ENCODE assay signal across 10 mouse cellular contexts in genomic region chr1:72183554-72183953, GRCm38 (mm10). TPM values are rescaled to one million over a fixed set of nuclear protein-coding genes. Genes with fewer than 3 reads are reported as not detected.
A peak's percentile ranks its signal among the peaks of the same experiment; 100 is the strongest.
DNase-seq lines count a peak whose midpoint lies in the region; ATAC-seq and TF ChIP-seq lines count a peak whose summit lies in the region.
"Had no signal": no experiment of that assay in that cellular context is flagged by ENCODE, and none has a peak within 500 bp of the region (broad histone marks: within the 10 kb centered on the region; RNA-seq: fewer than 3 reads in every experiment).

No protein-coding gene starts in this region.

- DNase-seq in heart, postnatal 36 days = no peak
- DNase-seq in embryonic facial prominence, embryonic 11.5 days (ENCODE audit: low spot score) = no peak
- no peak for DNase-seq in hindbrain, postnatal 0 days (ENCODE audit: low spot score)
- no peak for DNase-seq in midbrain, embryonic 14.5 days
- DNase-seq in cerebellum, postnatal 14 days = no peak
- DNase-seq in cerebellum, adult 18-20 months = no peak
- DNase-seq: gastrocnemius, postnatal 10 days; layer of hippocampus, postnatal 36 days had no signal

- H3K9ac ChIP-seq in heart, embryonic 12.5 days = no peak overlapping the region
- H3K9ac ChIP-seq in embryonic facial prominence, embryonic 11.5 days (replicated peaks; ENCODE audit: low read length) = no peak overlapping the region
- H3K9ac ChIP-seq in hindbrain, postnatal 0 days (replicated peaks; ENCODE audit: low read length) = no peak overlapping the region
- H3K9ac ChIP-seq in midbrain, embryonic 14.5 days (replicated peaks; ENCODE audit: low read length) = no peak overlapping the region

- H3K4me1 ChIP-seq in heart, embryonic 12.5 days (replicated peaks) = peaks cover 16% of the 10 kb centered on the region
- H3K4me1 ChIP-seq in embryonic facial prominence, embryonic 11.5 days (ENCODE audit: control insufficient read depth, insufficient read depth, low read length) = no peaks in the 10 kb centered on the region
- peaks cover 9% of the 10 kb centered on the region for H3K4me1 ChIP-seq in hindbrain, postnatal 0 days (ENCODE audit: insufficient read depth, low read length)
- peaks cover 12% of the 10 kb centered on the region; the same call in 1 of the 2 replicates for H3K4me1 ChIP-seq in midbrain, embryonic 14.5 days (ENCODE audit: control insufficient read depth, insufficient read depth, low read length)

- no peaks in the 10 kb centered on the region for H3K27me3 ChIP-seq in heart, embryonic 12.5 days (replicated peaks)
- no peaks in the 10 kb centered on the region for H3K27me3 ChIP-seq in embryonic facial prominence, embryonic 11.5 days (ENCODE audit: control insufficient read depth, insufficient read depth, low read length)
- H3K27me3 ChIP-seq in hindbrain, postnatal 0 days (ENCODE audit: insufficient read depth, low read length) = no peaks in the 10 kb centered on the region
- no peaks in the 10 kb centered on the region for H3K27me3 ChIP-seq in midbrain, embryonic 14.5 days (ENCODE audit: control insufficient read depth, insufficient read depth, low read length)

- peak overlapping the region; percentile 69 for H3K4me2 ChIP-seq in heart, embryonic 12.5 days
- H3K4me2 ChIP-seq in embryonic facial prominence, embryonic 11.5 days (ENCODE audit: low read depth, low read length) = no peak overlapping the region
- peak overlapping the region; percentile 47 for H3K4me2 ChIP-seq in hindbrain, postnatal 0 days (ENCODE audit: low read depth, low read length)
- H3K4me2 ChIP-seq in midbrain, embryonic 14.5 days (ENCODE audit: low read length) = peak overlapping the region; percentile 53

- TF ChIP-seq CTCF in hindbrain, postnatal 0 days (IDR thresholded peaks at IDR 0.05; ENCODE audit: low read depth) = no peak

- 54% methylated on average over 6 of the region's 6 CpGs for WGBS in heart, embryonic 12.5 days
- 48% methylated on average over 6 of the region's 6 CpGs for WGBS in embryonic facial prominence, embryonic 11.5 days
- WGBS in hindbrain, postnatal 0 days = 59% methylated on average over 6 of the region's 6 CpGs
- 59% methylated on average over 6 of the region's 6 CpGs for WGBS in midbrain, embryonic 14.5 days

- no peaks in the 10 kb centered on the region for H3K36me3 ChIP-seq in heart, embryonic 12.5 days
- H3K36me3 ChIP-seq in embryonic facial prominence, embryonic 11.5 days (replicated peaks; ENCODE audit: control insufficient read depth, insufficient read depth, low read depth, low read length) = no peaks in the 10 kb centered on the region
- no peaks in the 10 kb centered on the region for H3K36me3 ChIP-seq in hindbrain, postnatal 0 days (ENCODE audit: insufficient read depth, low read length)
- no peaks in the 10 kb centered on the region for H3K36me3 ChIP-seq in midbrain, embryonic 14.5 days (ENCODE audit: control insufficient read depth, insufficient read depth, low read length)

- H3K27ac ChIP-seq in heart, embryonic 12.5 days (ENCODE audit: poor library complexity, severe bottlenecking) = no peak overlapping the region
- 0 out of 2 replicates have a peak overlapping the region, but pooled peaks have one; percentile 30 for H3K27ac ChIP-seq in embryonic facial prominence, embryonic 11.5 days (replicated peaks; ENCODE audit: low read depth, low read length)
- no peak overlapping the region for H3K27ac ChIP-seq in hindbrain, postnatal 0 days
- H3K27ac ChIP-seq in midbrain, embryonic 14.5 days (replicated peaks; ENCODE audit: low read depth, low read length) = no peak overlapping the region

- H3K9me3 ChIP-seq in heart, embryonic 12.5 days (replicated peaks) = no peaks in the 10 kb centered on the region
- no peaks in the 10 kb centered on the region for H3K9me3 ChIP-seq in embryonic facial prominence, embryonic 11.5 days (replicated peaks; ENCODE audit: control insufficient read depth, low read length)
- H3K9me3 ChIP-seq in hindbrain, postnatal 0 days (ENCODE audit: low read length) = no peaks in the 10 kb centered on the region
- H3K9me3 ChIP-seq in midbrain, embryonic 14.5 days (ENCODE audit: control insufficient read depth, low read length) = no peaks in the 10 kb centered on the region

- intact Hi-C loops in heart, postnatal 36 days (cut with DNase I) = no loop called here

- ATAC-seq in heart, embryonic 12.5 days (ENCODE audit: insufficient number of reproducible peaks, low FRiP score) = no peak
- ATAC-seq in embryonic facial prominence, embryonic 11.5 days (replicated peaks; ENCODE audit: insufficient number of reproducible peaks, low FRiP score, low TSS enrichment, low read depth) = peak; percentile 39; the same call in 1 of the 2 replicates
- ATAC-seq in hindbrain, postnatal 0 days = peak; percentile 33; the same call in 1 of the 2 replicates
- ATAC-seq in midbrain, embryonic 14.5 days (ENCODE audit: low FRiP score, low TSS enrichment) = no peak
- ATAC-seq in erythroid progenitor cell, adult 5-6 weeks (replicated peaks; ENCODE audit: low FRiP score, poor library complexity, severe bottlenecking) = no peak

- H3K4me3 ChIP-seq in heart, embryonic 12.5 days = peak overlapping the region; percentile 27
- H3K4me3 ChIP-seq in embryonic facial prominence, embryonic 11.5 days (ENCODE audit: low read depth, low read length) = no peak overlapping the region
- H3K4me3 ChIP-seq in hindbrain, postnatal 0 days (ENCODE audit: low read length) = no peak overlapping the region
- H3K4me3 ChIP-seq in midbrain, embryonic 14.5 days (replicated peaks; ENCODE audit: low read depth, low read length) = no peak overlapping the region

RNA-seq across cellular contexts. Expression of gene Mreg, which starts 28.6 kb away (rescaled TPM):
- polyA plus RNA-seq in heart, embryonic 12.5 days (2016; fragmentation: Nextera tagmentation; extraction: Ambion mirVana) = 5.1 and 5.8 TPM in 2 replicates
- 10 to 100 TPM; 34.5 to 35.5 TPM for total RNA-seq in heart, postnatal 36 days (2021)
- polyA plus RNA-seq in embryonic facial prominence, embryonic 11.5 days (2014; fragmentation: Nextera tagmentation; extraction: Ambion mirVana) = 24.2 and 24.7 TPM in 2 replicates
- total RNA-seq in hindbrain, postnatal 0 days (2014; rRNA removed) = 2.1 and 2.7 TPM in 2 replicates
- 3.9 and 4.4 TPM in 2 replicates for polyA plus RNA-seq in hindbrain, postnatal 0 days (2015; fragmentation: Nextera tagmentation; extraction: Ambion mirVana)
- polyA plus RNA-seq in midbrain, embryonic 14.5 days (2014; fragmentation: Nextera tagmentation; extraction: Ambion mirVana) = 1.9 and 2.3 TPM in 2 replicates
- 1.4 TPM in 1 of 2 replicates, not detected in the other for total RNA-seq in erythroid progenitor cell, adult 5-6 weeks (2015; ENCODE audit: low replicate concordance)
- total RNA-seq in erythroid progenitor cell, adult 5-6 weeks (2017; ENCODE audit: low replicate concordance) = 0.39 TPM in 1 of 2 replicates, not detected in the other

Comparison
In these comparisons a context has a peak if more than half of its experiments do, and no peak if none do; other contexts are left out.
1. ATAC-seq: peak in embryonic facial prominence, embryonic 11.5 days (single experiment) and hindbrain, postnatal 0 days (single experiment); none in heart, embryonic 12.5 days (single experiment), midbrain, embryonic 14.5 days (single experiment) and erythroid progenitor cell, adult 5-6 weeks (single experiment).